Mouse (Mus musculus) adrenal gland, postnatal 36 days (tissue): ENCODE data around the gene Snrpa. TPM values are rescaled to one million over a fixed set of nuclear protein-coding genes. Genes with fewer than 3 reads are reported as not detected.

ENCODE experiments used
- DNase-seq, 2 experiments: peaks; one replicate each; pipeline ENCODE4 v3.0.0; 2021; ENCODE audit warnings: mixed read lengths in 1 of 2
- total RNA-seq, 2 experiments: library from RNA; stranded (reverse); gene quantifications; 2 replicates each; pipeline ENCODE4 v1.2.3; 2021

Gene Snrpa
- total RNA-seq, 2 experiments from 2014 or later, result 78.6 to 84.2 TPM

GRCm38 (mm10) chr7:27203730-27204449, 7.8 kb upstream of the Snrpa start:
- DNase-seq, result no peak

- DNase-seq, result no peak
Observed at GRCm38 (mm10) chr7:27198779-27199178, 2.7 kb upstream of the Snrpa start.

GRCm38 (mm10) chr7:27198355-27198754, 2.3 kb upstream of the Snrpa start:
- no peak for DNase-seq

GRCm38 (mm10) chr7:27197634-27198033, 1.6 kb upstream of the Snrpa start:
- peak; percentile 41 to 55 for DNase-seq

GRCm38 (mm10) chr7:27197136-27197535, 1.1 kb upstream of the Snrpa start:
- DNase-seq, result no peak

GRCm38 (mm10) chr7:27193731-27194130, 2.3 kb downstream of the Snrpa start:
- no peak for DNase-seq

GRCm38 (mm10) chr7:27192434-27192833, 3.6 kb downstream of the Snrpa start:
- no peak for DNase-seq

GRCm38 (mm10) chr7:27189271-27189931, 6.7 kb downstream of the Snrpa start:
- no peak for DNase-seq

GRCm38 (mm10) chr7:27185986-27186385, 10.1 kb downstream of the Snrpa start:
- no peak for DNase-seq

GRCm38 (mm10) chr7:27184964-27185363, 11.1 kb downstream of the Snrpa start:
- peak in 1 of 2 experiments; percentile 64 for DNase-seq

GRCm38 (mm10) chr7:27182498-27182897, 13.6 kb downstream of the Snrpa start:
- no peak for DNase-seq

GRCm38 (mm10) chr7:27180837-27181695, 15.0 kb downstream of the Snrpa start, which contains the start of the genes Gm21983 and Mia:
Gm21983 (minus strand) TSS chr7:27181086.
Mia (minus strand) TSS chr7:27181157.
- DNase-seq, result no peak

GRCm38 (mm10) chr7:27180036-27180435, 16.0 kb downstream of the Snrpa start:
- DNase-seq, result peak; percentile 68 to 78

- DNase-seq, result no peak
Observed at GRCm38 (mm10) chr7:27179217-27179918, 16.7 kb downstream of the Snrpa start.

- peak; percentile 98 to 99 for DNase-seq
Observed at GRCm38 (mm10) chr7:27178324-27179216, 17.5 kb downstream of the Snrpa start, which contains the start of gene Rab4b. Rab4b (minus strand) TSS chr7:27178896.

- no peak for DNase-seq
Observed at GRCm38 (mm10) chr7:27177942-27178323, 18.1 kb downstream of the Snrpa start.

- DNase-seq, result no peak
Observed at GRCm38 (mm10) chr7:27174896-27175295, 21.2 kb downstream of the Snrpa start.

GRCm38 (mm10) chr7:27174496-27174895, 21.6 kb downstream of the Snrpa start:
- no peak for DNase-seq

- DNase-seq, result no peak
Observed at GRCm38 (mm10) chr7:27170981-27171380, 25.1 kb downstream of the Snrpa start.

GRCm38 (mm10) chr7:27168371-27168770, 27.7 kb downstream of the Snrpa start:
- DNase-seq, result no peak
